Mouse (Mus musculus) myocyte (in vitro differentiated cells): Measurements from ENCODE around the gene Arf6. TPM values are rescaled to one million over a fixed set of nuclear protein-coding genes. Genes with fewer than 3 reads are reported as not detected.
"Not testable (repeated sequence)": the region's sequence is repeated elsewhere in the genome, so short reads cannot be mapped to it uniquely, and the experiment has no call there.

Source experiments
- H3K27me3 ChIP-seq: one replicate; pipeline ENCODE4 v1.6.1; 2011; ENCODE audit not compliant: control insufficient read depth, insufficient read depth, insufficient read length
- H3K36me3 ChIP-seq: one replicate; pipeline ENCODE4 v1.6.1; 2011; ENCODE audit not compliant: control insufficient read depth, insufficient read depth
- H3K4me2 ChIP-seq: one replicate; pipeline ENCODE4 v1.6.1; 2011; ENCODE audit warnings: low read depth, control low read depth
- H3K4me3 ChIP-seq: one replicate; pipeline ENCODE4 v1.5.1; 2011; ENCODE audit warnings: mild to moderate bottlenecking, control low read depth, moderate library complexity
- H3K79me2 ChIP-seq: one replicate; pipeline ENCODE4 v1.6.1; 2011; ENCODE audit not compliant: control insufficient read depth, insufficient read depth
- H3ac ChIP-seq: one replicate; pipeline ENCODE4 v1.6.1; 2011; ENCODE audit not compliant: control insufficient read depth, insufficient read length
- CEBPB ChIP-seq: IDR thresholded peaks from 2 replicates; pipeline ENCODE4 v1.6.1; 2011; ENCODE audit warnings: mild to moderate bottlenecking, moderate library complexity; ENCODE audit not compliant: poor library complexity, insufficient read depth, severe bottlenecking
- E2F4 ChIP-seq: IDR thresholded peaks from one replicate; pipeline ENCODE4 v1.6.1; 2011; ENCODE audit warnings: mild to moderate bottlenecking, control low read depth, moderate library complexity; ENCODE audit not compliant: insufficient read depth
- MAX ChIP-seq: IDR thresholded peaks from one replicate; pipeline ENCODE4 v1.6.1; 2011; ENCODE audit warnings: low read depth, mild to moderate bottlenecking, control low read depth
- MYOD1 ChIP-seq, 3 experiments: IDR thresholded peaks; one replicate each; pipeline ENCODE4 v1.6.1; 2011; ENCODE audit warnings: control low read depth in 2 of 3, low read depth in 2 of 3, mild to moderate bottlenecking in 2 of 3, moderate library complexity in 1 of 3; ENCODE audit not compliant: insufficient read length in 2 of 3, control insufficient read depth in 1 of 3
- MYOG ChIP-seq, 3 experiments: IDR thresholded peaks; one replicate each; pipeline ENCODE4 v1.6.1; 2011; ENCODE audit warnings: control low read depth in 2 of 3, low read depth in 2 of 3, mild to moderate bottlenecking in 2 of 3; ENCODE audit not compliant: insufficient read length in 2 of 3, control insufficient read depth in 1 of 3, insufficient read depth in 1 of 3
- POLR2A ChIP-seq: IDR thresholded peaks from one replicate; pipeline ENCODE4 v1.6.1; 2011; ENCODE audit warnings: low read depth, mild to moderate bottlenecking, control low read depth, moderate library complexity; ENCODE audit not compliant: insufficient read length
- POLR2AphosphoS2 ChIP-seq: IDR thresholded peaks from one replicate; pipeline ENCODE4 v1.6.1; 2011; ENCODE audit warnings: low read depth, control low read depth; ENCODE audit not compliant: insufficient read length
- REST ChIP-seq: IDR thresholded peaks from one replicate; pipeline ENCODE4 v1.6.1; 2011; ENCODE audit warnings: mild to moderate bottlenecking, control low read depth, moderate library complexity; ENCODE audit not compliant: insufficient read depth, insufficient read length
- SRF ChIP-seq: IDR thresholded peaks from one replicate; pipeline ENCODE4 v1.6.1; 2011; ENCODE audit warnings: low read depth; ENCODE audit not compliant: control insufficient read depth, insufficient read length
- TCF12 ChIP-seq: IDR thresholded peaks from one replicate; pipeline ENCODE4 v1.6.1; 2011; ENCODE audit warnings: mild to moderate bottlenecking, control low read depth; ENCODE audit not compliant: poor library complexity, insufficient read depth, severe bottlenecking
- TCF3 ChIP-seq: IDR thresholded peaks from one replicate; pipeline ENCODE4 v1.6.1; 2011; ENCODE audit warnings: low read depth, control low read depth; ENCODE audit not compliant: insufficient read length
- USF1 ChIP-seq: IDR thresholded peaks from one replicate; pipeline ENCODE4 v1.6.1; 2011; ENCODE audit warnings: low read depth, mild to moderate bottlenecking, control low read depth, moderate library complexity
- polyA plus RNA-seq: library from polyadenylated mRNA; unstranded; fragments of >200 nt; fragmentation: generic; extraction: Trizol; gene quantifications from one replicate; pipeline ENCODE4 v1.2.1, GENCODE M21; 2012; ENCODE audit warnings: missing spikeins

The Arf6 gene
- polyA plus RNA-seq, 1 experiment: 71.4 TPM

GRCm38 (mm10) chr12:69373850-69374766 is 2.2 kb downstream of the Arf6 start:
- peaks cover 54% of the 10 kb centered on the region for H3K79me2 ChIP-seq
- peaks cover 30% of the 10 kb centered on the region for H3K36me3 ChIP-seq
- no peak for TF ChIP-seq USF1
- TF ChIP-seq CEBPB: 0 out of 2 replicates have a peak, but pooled peaks have one; percentile 14
- H3K4me3 ChIP-seq: peak overlapping the region; percentile 74
- no peak overlapping the region for H3ac ChIP-seq
- H3K4me2 ChIP-seq: peak overlapping the region; percentile 93
- no peaks in the 10 kb centered on the region for H3K27me3 ChIP-seq

DNA sequence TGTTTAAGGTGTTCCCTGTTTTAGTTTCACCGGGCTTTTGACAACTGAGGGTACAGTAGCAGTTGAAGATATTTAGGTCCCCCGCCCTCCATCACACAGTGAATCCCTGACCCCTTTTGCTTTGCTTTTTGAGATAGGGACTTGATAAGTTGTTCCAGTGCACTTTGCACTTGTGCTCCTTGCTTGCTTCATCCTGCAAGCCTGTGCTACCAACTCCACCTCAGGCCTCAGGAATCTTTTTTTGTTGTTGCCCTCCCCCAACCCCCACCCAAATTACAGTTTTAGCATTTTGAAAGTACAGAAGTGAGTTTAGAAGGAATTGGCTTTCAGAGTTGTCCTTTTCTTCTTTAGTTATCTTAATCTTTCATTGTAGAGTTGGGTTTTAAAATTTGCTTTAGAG is 4.2 kb downstream of the Arf6 start:
- no peaks in the 10 kb centered on the region for H3K27me3 ChIP-seq
- peaks cover 54% of the 10 kb centered on the region for H3K79me2 ChIP-seq
- H3K4me2 ChIP-seq: peak overlapping the region; percentile 93
- H3ac ChIP-seq: no peak overlapping the region
- H3K36me3 ChIP-seq: peaks cover 30% of the 10 kb centered on the region
- H3K4me3 ChIP-seq: no peak overlapping the region
- TF ChIP-seq CEBPB (no peak), MAX (no peak), USF1 (no peak), POLR2AphosphoS2 (no peak), TCF12 (no peak), E2F4 (no peak), MYOG (IDR thresholded peaks at IDR 0.05; ENCODE audit: control insufficient read depth in 1 of 3, insufficient read depth in 1 of 3, insufficient read length in 2 of 3, low read depth in 2 of 3) (no peak), MYOD1 (IDR thresholded peaks at IDR 0.05; ENCODE audit: control insufficient read depth in 1 of 3, insufficient read length in 2 of 3, low read depth in 2 of 3) (no peak), REST (no peak), POLR2A (no peak), TCF3 (no peak), SRF (no peak)

GRCm38 (mm10) chr12:69377188-69377587 is 5.2 kb downstream of the Arf6 start:
- Histone ChIP-seq H3K27me3 (no peaks in the 10 kb centered on the region), H3K79me2 (peaks cover 54% of the 10 kb centered on the region), H3ac (no peak overlapping the region), H3K4me2 (no peak overlapping the region), H3K36me3 (peaks cover 30% of the 10 kb centered on the region), H3K4me3 (no peak overlapping the region)
- no peak for TF ChIP-seq E2F4
- no peak for TF ChIP-seq CEBPB
- TF ChIP-seq TCF12: no peak
- no peak for TF ChIP-seq SRF
- no peak for TF ChIP-seq TCF3
- no peak for TF ChIP-seq MYOD1 (IDR thresholded peaks at IDR 0.05; ENCODE audit: control insufficient read depth in 1 of 3, insufficient read length in 2 of 3, low read depth in 2 of 3)

- peaks cover 30% of the 10 kb centered on the region for H3K36me3 ChIP-seq
- not testable (repeated sequence) for H3K4me2 ChIP-seq, H3K4me3 ChIP-seq, H3K27me3 ChIP-seq, H3ac ChIP-seq
- peaks cover 53% of the 10 kb centered on the region for H3K79me2 ChIP-seq
Observed at GRCm38 (mm10) chr12:69377636-69378035, 5.7 kb downstream of the Arf6 start.

DNA sequence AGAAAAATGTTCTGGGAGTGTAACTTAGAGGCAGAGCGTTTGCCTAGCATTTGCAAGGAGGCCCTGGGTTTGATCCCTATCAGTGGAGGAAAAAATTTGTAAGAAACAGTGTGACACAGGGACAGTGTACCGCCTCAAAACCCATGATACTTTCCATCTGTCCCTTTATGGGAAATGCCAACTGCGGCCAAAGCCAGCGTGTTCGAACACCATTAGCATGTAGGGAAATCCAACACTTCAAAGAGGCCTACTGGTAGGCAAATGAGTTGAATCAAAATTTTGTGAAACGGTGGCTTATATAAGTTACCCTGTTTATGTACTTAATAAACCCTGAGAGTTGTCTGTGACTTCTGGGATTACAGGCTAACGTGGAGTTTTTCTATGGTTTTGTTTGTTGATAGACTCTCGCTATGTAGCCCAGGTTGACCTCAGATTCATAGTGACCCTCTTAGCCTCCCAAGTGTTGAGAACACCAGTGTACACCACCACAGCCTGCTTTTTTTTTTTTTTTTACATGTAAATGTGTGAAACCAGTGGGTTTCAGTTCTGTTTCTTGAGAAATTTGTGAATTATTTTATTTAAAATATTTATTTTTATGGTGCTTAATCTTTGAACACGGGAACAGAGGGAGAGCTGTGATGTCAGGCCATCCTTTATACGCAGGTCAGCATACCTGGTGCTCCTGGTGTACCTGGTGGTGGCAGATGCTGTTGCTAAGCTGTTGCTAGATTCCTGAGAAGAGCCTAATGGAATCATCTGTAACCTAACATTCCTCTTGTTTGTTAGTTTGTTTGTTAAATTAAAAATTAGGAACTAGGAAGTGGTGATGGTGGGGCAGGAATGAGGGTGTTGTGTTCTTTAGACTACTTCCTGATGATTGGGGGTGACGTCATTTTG is 6.9 kb downstream of the Arf6 start:
- Histone ChIP-seq H3K4me2 (no peak overlapping the region), H3ac (no peak overlapping the region), H3K4me3 (no peak overlapping the region), H3K36me3 (peaks cover 30% of the 10 kb centered on the region), H3K79me2 (peaks cover 41% of the 10 kb centered on the region), H3K27me3 (no peaks in the 10 kb centered on the region)
- no peak for TF ChIP-seq POLR2A
- TF ChIP-seq USF1: no peak
- no peak for TF ChIP-seq SRF
- no peak for TF ChIP-seq REST
- TF ChIP-seq E2F4: no peak
- no peak for TF ChIP-seq POLR2AphosphoS2
- no peak for TF ChIP-seq CEBPB
- TF ChIP-seq TCF12: no peak
- no peak for TF ChIP-seq TCF3
- no peak for TF ChIP-seq MYOD1 (IDR thresholded peaks at IDR 0.05; ENCODE audit: control insufficient read depth in 1 of 3, insufficient read length in 2 of 3, low read depth in 2 of 3)
- TF ChIP-seq MAX: no peak
- TF ChIP-seq MYOG (IDR thresholded peaks at IDR 0.05; ENCODE audit: control insufficient read depth in 1 of 3, insufficient read depth in 1 of 3, insufficient read length in 2 of 3, low read depth in 2 of 3): no peak
